Mouse (Mus musculus) megakaryocyte, embryonic 14.5 days (primary cell): ENCODE results near the gene Arfip1.

Experiments used
- FLI1 ChIP-seq: IDR thresholded peaks from 2 replicates; pipeline ENCODE4 v1.6.1; 2012; ENCODE audit warnings: low read length, inconsistent platforms, mixed read lengths
- GATA1 ChIP-seq: IDR thresholded peaks from 3 replicates; pipeline ENCODE4 v1.6.1; 2012; ENCODE audit warnings: mixed read lengths, low read length, inconsistent platforms, borderline replicate concordance

DNA sequence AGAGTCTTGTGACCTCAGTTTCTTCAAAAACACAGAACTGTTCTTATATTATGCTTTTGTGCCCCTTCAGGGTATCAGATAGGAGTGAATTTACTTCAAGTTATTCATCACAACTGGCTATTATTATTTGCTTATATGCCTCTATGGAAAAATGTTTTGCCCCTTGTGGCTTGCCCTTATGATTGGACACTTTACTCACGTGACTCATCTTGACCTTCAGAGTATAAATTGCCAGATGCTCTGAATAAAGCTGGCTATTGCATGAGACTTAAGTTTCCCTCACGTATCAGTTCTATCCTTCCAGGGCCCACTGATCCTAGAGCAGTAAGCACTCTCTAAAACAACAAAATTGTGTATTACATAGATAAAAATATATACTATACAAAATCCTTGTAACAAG is 80.3 kb downstream of the Arfip1 start:
- TF ChIP-seq FLI1 (no peak), GATA1 (no peak)
